Mouse (Mus musculus) MN1 (cell line): ENCODE results near the gene 1600014C10Rik.

ENCODE experiments used
- DNase-seq: peaks from one replicate; pipeline ENCODE4 v3.0.0-alpha.2; 2016; ENCODE audit warnings: low spot score

The 1600014C10Rik gene

DNA sequence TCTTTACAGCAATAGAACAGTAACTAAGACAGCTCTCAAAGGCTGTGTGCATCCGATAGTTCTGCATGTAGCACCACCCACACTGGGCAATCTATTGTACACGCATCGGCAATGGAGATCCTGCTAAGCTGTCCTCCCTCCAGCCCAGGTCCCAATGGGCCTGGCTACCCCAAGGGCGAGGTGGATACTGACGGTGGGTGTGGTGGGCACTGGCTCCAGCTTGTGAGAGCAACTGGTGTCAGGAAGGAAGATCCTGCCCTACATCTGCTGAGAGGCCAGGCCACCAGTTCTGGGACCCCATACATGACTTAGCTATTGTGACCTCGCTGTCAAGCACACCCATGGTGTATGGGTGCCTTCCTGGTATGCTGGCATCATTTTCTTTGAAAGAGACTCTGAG lies 32.7 kb downstream of the 1600014C10Rik start:
- no peak for DNase-seq

DNA sequence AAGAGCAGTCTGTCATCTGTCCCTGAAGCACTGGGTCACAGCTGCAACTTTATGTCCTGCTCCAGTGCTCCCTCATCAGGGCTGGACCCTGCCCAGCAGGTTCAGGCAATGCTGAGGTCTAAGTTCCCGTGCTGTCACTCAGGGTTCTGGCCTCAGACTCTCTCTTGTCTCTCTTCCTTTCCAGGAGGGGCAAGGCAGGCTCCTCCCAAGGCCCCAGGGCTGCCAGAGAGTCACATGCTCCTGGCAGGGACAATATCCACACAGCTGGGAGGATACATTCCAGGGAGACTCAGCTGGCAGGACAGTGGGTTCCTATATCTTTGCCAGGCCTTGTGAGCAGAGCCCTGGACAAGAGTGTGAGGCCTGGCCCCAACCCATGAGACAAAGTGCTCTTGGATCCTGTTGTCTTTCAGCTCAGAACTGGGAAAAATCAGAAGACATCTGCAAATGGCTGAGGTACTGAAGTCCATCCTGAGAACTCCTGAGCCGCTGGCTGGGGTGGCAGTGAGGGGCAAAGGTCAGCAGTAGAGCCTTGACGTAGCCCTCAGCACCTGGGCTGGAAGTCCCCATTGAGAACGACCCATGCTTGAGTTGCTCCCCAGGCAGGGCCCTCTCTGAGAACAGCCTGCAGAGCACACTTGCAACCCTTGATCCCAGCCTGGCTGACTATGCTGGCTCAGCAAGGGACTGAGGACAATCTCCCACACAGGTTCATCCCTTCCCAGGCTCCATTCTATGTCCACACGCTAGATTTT lies 34.6 kb downstream of the 1600014C10Rik start:
- DNase-seq, result peak; percentile 28

DNA sequence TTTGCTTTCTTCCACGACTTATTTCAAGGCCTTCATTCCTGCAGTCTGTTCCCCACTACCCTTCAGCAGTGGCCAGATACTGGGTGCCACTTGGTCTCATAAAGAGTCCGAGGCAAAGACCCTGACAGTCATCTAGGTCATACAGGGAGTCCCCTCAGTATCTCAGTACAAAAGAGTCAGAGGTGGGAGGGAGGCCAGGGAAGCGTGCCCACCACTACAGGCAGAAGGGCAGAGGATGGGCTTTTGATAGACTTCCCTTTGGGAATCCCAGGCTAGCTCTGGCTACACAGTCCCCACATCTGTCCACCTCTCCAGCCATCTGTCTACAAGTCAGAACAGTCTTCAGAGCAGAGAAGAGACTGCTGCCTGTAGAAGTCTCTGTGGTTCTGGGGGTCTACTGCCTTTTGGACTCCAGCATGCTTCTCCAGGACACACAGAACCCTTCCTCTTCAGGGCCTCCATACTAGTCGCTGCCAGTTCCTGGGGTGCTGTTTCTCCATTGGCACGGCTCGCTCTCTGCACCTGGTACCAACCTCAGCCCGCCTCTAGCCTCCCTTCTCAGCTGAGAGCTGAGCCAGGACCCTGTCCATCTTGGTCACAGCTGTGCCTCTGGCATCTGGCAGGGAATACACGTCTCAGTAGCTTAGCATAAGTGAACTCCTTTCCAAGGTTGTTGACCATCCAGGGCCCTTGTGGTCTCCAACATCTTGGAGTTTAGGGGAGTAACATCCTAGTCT lies 35.8 kb downstream of the 1600014C10Rik start:
- no peak for DNase-seq

DNA sequence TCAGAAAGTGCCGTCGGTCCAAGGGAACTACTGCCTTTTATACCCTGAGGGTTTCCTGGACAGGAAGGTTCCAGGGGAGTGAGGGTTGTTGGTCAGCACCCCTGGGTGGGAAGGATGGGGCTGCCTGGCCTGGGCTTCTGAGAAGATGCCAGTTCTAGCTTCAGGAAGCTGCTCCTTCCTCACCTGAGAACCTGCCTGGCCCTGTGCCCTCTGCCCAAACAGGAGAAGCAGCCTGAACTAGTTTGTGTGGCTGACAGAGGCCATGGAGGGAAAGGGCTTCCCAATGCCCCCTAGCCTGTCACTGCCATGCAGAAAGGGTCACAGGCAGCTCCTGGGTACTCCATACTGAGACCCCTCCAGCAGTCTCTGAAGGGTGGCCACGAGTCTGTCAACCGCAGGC lies 36.5 kb downstream of the 1600014C10Rik start:
- no peak for DNase-seq

DNA sequence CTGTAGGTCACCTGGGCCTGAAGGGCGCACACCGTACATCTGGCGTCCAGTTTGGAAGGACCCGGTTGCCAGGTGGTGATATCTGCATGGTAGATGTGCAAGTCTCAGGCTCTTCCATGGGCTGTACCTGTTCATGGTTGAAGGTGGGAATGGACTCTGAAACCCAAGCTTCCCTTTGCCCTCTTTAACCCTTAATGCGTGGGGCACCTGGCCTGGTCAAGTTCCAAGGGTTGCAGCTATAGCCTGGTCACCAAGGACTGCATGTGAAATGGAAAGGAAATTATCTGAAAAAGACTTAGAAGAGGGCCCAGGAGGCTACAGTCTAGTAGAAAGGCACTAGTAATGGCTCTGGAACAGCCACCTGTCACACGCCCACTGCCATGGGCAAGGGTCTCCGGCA lies 37.8 kb downstream of the 1600014C10Rik start:
- DNase-seq, result no peak

DNA sequence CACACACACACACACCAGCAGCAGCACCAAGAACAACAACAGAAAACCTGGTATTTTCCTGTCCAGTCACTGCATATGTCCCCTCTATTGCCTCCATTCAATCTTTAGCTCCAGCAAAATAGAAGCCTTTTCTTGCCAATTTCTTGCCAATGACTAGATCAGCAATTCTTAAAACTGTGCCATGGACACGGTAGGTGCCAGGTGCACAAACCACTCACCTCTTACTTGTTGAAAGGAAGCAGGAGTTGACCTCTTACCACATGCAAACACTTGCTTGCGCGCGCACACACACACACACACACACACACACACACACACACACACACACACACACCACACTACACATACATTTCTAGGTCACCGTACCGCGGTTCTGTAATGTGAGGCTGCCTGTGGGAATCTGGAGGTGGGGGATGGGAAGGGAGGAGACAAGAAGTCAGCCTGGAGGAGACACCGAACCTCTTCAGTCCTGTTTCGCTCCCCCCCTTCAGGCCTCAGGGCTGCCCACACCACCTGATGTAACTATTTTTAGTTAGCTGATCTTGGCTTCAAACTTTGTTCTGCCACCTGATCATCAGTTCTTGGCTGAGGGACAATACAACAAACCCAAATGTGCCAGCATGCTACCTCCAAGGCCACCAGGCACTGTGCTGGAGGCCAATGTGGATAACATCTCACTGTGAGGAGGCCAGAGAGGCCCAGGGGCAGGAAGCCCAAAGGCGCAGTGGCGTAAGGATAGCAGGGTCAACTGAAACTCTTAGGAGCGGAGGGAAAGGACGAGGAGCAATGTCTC lies 41.8 kb downstream of the 1600014C10Rik start:
- no peak for DNase-seq

DNA sequence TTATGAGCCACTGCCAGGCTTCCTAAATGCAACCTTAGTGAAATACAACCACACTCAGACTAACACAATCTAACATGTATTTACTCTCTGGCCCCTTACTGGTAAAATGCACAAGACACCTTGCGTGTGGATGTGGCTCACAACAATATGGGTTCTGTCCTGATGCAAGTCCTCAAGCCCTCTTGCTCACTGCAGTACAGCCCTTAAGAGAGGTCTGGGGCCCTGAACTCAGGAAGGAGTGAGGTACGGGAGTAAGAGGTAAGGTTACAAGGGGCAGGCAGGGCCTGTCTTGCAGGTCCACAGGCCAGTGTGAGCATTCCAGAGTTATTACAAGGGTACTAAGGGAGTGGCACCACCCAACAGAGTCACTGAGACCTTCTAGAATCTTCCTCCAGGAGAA lies 43.2 kb downstream of the 1600014C10Rik start:
- DNase-seq, result no peak

DNA sequence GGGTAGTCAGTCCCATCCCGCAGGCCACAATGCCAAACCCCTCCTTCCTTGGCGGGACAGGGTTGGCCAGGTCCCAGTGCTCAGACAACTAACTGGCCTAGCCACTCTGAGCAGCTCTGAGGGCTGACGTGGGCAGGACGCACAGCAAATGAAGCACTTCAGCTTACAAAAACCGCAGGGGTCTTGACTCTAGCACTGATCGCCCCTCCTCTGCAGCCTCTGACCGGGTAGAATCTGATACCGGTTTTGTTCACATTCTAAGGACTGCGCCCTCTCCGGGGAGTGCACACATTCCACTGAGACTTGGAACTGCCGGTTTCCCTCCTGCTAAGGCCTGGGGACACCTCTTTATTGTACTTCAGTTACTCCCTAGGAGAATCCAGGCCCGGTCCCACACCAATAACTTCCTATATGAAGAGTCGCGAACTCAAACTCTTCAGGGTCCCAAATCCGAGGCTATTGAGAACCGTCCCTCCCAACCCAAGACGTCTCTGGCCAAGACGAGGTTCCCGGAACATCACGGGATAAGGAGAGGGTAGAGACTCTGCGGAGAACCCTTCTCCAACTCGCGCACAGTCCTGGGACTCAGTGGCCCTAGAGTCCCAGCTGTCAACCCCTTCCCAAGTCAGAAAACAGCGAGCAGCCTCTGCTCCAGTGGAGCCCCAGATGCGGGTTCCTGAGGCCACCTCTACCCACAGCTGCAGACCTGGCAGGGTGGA lies 44.3 kb downstream of the 1600014C10Rik start:
- peak; percentile 20 for DNase-seq

DNA sequence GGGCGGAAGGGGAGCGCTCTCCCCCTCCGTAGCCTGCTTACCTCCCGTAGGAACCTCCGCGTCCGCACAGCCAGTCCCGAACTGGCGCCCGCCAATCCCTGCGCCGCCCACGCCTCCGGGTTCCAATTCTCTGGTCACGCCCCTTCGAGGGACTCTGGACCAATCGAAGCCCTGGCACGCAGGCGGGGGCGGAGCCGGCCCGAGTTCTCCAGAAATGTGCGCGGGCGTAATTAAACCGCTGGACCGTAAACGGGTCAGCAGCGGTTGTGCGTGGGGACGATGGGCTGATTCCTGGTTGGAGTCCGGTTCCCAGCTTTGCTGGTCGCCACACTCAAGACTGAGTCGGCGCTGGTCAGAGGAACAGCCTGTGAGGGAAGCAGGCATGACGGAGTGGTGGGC lies 44.9 kb downstream of the 1600014C10Rik start, which contains the start of gene Plekhf1:
Gene Plekhf1 (minus strand): TSS at position 117 of the 399 bp plus-strand sequence.
- peak; percentile 83 for DNase-seq

DNA sequence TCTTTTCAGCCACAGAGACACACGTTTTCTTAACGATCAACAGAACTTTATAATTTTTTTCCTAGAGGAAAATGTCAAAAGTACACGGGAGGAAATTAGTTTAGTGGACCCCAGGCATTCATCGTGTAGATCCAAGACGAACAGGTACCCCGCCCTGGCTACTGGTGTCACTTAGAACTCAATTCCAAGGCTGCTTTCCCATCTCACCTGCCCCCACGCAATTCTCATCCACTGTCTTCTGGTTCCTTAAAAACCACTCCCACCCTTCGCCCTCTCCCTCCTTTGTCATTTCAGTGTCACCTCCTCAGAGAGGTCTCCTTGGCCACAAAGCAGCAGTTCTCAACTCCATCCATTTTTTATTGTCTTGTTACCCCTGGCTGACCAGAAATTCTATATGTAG lies 45.3 kb downstream of the 1600014C10Rik start:
- DNase-seq, result no peak

DNA sequence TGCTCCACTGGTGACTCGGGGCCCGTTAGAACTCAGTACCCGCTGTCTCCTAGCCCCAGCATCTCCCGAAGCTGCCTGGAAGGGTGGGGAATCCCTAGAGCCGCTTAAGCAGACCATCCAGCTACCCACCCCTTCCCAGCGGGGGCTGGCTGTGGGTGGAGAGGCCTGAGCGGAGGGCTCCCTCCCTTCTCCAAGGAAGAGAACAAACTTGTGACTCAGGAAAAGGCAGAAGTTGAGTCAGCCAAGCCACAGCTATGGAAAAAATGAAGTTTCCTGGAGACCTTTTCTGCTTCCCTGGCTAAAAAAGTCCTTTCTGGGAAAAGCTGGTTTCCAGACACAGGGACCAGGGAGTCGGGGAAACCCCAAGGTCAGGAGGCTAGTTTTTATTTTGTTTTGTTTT lies 47.3 kb downstream of the 1600014C10Rik start:
- no peak for DNase-seq

DNA sequence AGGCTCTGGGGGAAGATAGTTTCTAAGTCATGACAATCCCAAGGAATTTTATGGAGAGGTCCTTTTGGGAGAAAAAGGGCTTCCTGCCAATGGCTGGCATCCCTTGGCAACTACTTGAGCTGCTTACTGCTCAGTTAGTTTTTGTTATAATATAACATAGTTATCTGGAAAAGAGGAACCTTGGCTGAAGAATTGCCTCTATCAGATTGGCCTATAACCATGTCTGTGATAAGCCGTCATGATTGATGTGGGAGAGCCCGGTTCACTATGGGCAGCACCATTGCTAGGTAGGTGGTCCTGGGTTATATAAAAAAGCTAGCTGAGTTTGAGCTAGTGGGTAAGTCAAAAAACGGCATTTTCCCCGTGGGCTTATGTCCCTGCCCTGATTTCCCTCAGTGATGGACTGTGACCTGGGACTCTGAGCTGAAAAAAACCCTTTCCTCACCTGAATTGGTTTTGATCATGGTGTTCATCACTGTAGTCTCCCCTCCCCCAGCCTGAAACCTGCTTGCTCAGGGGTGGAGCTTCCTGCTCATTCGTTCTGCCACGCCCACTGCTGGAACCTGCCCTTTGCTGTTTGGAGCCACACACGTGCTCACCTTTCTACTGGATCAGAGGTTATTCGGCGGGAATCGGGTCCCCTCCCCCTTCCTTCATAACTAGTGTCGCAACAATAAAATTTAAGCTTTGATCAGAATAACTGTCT lies 53.5 kb downstream of the 1600014C10Rik start:
- no peak for DNase-seq

DNA sequence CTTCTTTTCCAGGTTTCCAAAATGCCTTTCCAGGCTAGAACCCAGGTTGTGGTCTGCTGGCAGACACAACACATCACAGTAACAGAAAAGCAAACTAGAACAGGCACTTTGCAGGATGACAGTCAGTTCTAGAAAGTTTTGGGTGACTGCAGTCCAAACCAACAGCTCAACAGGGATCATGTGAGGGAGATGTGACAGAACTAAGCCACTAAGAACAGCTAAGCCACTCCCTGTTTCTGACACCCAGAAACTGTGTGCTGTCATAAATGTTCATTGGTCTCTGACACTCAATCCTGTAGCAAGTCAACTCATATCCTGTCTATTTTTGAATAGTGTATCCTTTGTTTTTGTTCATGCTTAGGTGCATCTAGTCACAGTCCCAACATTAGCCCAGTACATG lies 54.1 kb downstream of the 1600014C10Rik start:
- no peak for DNase-seq

DNA sequence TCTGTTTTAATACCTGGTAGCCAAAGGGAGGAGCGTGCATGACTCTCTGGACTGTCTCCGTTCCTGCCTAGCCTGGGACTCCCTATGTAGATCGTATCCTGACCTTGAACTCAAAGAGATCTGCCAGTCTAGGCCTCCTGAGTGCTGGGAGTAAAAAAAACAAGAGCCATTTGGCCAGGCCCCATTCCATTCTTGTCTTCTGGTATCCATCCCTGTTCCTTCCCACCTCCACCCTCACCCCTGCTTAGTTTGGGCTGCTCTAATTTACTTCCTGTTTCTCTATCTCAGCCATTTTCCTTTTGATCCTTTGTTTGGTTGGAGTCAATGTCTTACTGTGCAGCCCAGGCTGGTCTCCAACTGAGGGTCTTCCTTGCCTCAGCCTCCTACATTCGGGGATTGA lies 59.4 kb downstream of the 1600014C10Rik start:
- no peak for DNase-seq
